Mouse (Mus musculus) heart, adult 2 months (tissue): ENCODE measurements around the gene C130074G19Rik. TPM values are rescaled to one million over a fixed set of nuclear protein-coding genes. Genes with fewer than 3 reads are reported as not detected.

Experiments used
- DNase-seq, 2 experiments: peaks; one replicate each; pipeline ENCODE4 v3.0.0; 2021
- H3K27ac ChIP-seq: fragments of 200-600 bp; 2 replicates; pipeline ENCODE4 v1.8.1; 2022
- H3K27me3 ChIP-seq: fragments of 200-500 bp; 2 replicates; pipeline ENCODE4 v1.6.1; 2012; ENCODE audit warnings: mild to moderate bottlenecking, low read length, inconsistent platforms, mixed read lengths; ENCODE audit not compliant: control insufficient read depth, insufficient read depth
- H3K36me3 ChIP-seq: fragments of 200-500 bp; 2 replicates; pipeline ENCODE4 v1.6.1; 2012; ENCODE audit warnings: low read length, inconsistent platforms; ENCODE audit not compliant: control insufficient read depth, insufficient read depth
- H3K4me1 ChIP-seq: fragments of 200-500 bp; 2 replicates; pipeline ENCODE4 v1.6.1; 2011; ENCODE audit warnings: low read length; ENCODE audit not compliant: control insufficient read depth, insufficient read depth
- H3K4me3 ChIP-seq: fragments of 200-600 bp; 2 replicates; pipeline ENCODE4 v1.8.1; 2022
- H3K79me2 ChIP-seq: fragments of 200-500 bp; replicated peaks from 2 replicates; pipeline ENCODE4 v1.6.1; 2012; ENCODE audit warnings: mild to moderate bottlenecking, inconsistent platforms, low read length, moderate library complexity, mixed read lengths; ENCODE audit not compliant: control insufficient read depth, insufficient read depth
- H3K9ac ChIP-seq: fragments of 200-500 bp; 2 replicates; pipeline ENCODE4 v1.6.1; 2012; ENCODE audit warnings: low read depth, mild to moderate bottlenecking, control low read depth, inconsistent platforms, low read length, mixed read lengths
- CTCF ChIP-seq: fragments of 200-600 bp; IDR thresholded peaks from 2 replicates; pipeline ENCODE4 v1.8.1; 2022; ENCODE audit warnings: antibody characterized with exemption, mild to moderate bottlenecking, moderate library complexity
- EP300 ChIP-seq: fragments of 200-500 bp; IDR thresholded peaks from 2 replicates; pipeline ENCODE4 v1.6.1; 2011; ENCODE audit warnings: low read depth, low read length, control low read depth; ENCODE audit not compliant: insufficient read depth
- POLR2A ChIP-seq: fragments of 200-500 bp; IDR thresholded peaks from 2 replicates; pipeline ENCODE4 v1.6.1; 2011; ENCODE audit warnings: mild to moderate bottlenecking, low read depth, low read length, control low read depth; ENCODE audit not compliant: insufficient read depth
- WGBS: fragments of 180-500 bp; shearing (Covaris S2); methylation state at CpG from one replicate; pipeline ENCODE4 v1.1.7; 2018; 5-methylcytosine and 5-hydroxymethylcytosine counted together
- intact Hi-C: fragments of 180-260 bp; cut with DNase I; formaldehyde crosslinking; loops from one replicate; pipeline ENCODE4 v1.15.1; 2025
- long read RNA-seq: library from polyadenylated mRNA; stranded (forward); transcript quantifications from one replicate; pipeline ENCODE4 v2.0.0, GENCODE M21; 2021
- polyA plus RNA-seq: library from polyadenylated mRNA; depleted of rRNA; stranded (reverse); fragments of >200 nt; gene quantifications from 2 replicates; pipeline ENCODE4 v1.2.3, GENCODE M21; 2012; rRNA removed
- total RNA-seq, 2 experiments: library from RNA; stranded (reverse); gene quantifications; 2 replicates each; pipeline ENCODE4 v1.2.3; 2021

Gene C130074G19Rik
- total RNA-seq (10 to 100 TPM; 13.5 to 18.8 TPM), polyA plus RNA-seq (7.3 and 10.7 TPM in 2 replicates)
- long read RNA-seq, partial matches to known transcripts, result 0 of 3 reads
- long read RNA-seq, other reads (novel, unspliced or antisense), result 2 of 3 reads

DNA sequence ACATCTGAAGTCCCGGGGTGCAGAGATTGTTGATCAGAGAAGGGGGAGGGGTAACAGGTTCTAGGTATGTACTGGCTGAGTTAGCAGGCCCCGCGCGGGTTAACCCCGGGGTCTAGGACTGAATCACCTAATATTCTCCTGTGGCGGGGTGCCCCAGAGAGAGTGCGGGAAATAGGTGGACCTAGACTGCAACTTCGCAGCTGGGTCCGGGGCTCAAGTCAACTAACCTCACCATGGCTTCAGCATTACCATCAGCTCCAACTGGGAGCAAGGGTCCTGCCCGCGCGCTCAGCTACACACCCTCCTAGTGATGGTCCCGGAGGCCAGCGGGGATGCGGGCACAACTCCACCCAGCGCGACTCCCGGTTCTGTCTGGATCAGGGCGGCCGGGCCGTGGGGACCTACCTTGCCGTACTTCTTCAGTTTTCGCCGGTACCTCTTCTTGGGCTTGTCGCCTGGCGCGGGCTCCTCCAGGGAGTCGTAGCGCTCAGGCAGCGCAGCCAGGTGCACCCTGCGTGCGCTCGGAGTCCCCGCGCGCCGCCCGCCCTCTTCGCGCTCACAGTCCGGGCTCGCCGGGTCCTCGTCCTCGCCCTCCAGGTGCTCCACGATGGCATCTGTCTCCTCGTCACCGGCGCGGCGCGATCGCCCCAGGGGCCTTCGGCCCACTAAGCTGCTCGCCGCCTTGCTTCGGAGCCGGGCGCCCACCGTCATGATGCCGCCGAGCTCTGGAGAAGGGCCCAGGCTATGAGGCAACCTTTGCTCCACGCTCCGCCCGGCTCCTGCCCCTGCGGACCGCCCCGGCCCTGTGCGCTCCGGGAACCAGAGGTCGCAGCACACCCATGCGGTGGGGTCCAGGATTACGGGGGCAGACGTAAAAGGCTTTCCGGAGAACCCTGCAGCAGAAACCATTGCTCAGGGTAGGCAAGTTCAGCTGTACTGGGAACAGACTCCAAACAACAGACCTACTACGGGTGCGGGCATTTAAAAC lies at the start of gene C130074G19Rik:
Gene C130074G19Rik (minus strand): TSS at position 938 of the 988 bp plus-strand sequence.
- peak; percentile 83 to 85 for DNase-seq
- peak within 1 kb of the TSS; percentile 81 for H3K9ac ChIP-seq
- TF ChIP-seq CTCF, result peak; percentile 81
- peak; percentile 67; the same call in 1 of the 2 replicates for TF ChIP-seq POLR2A
- TF ChIP-seq EP300, result 0 out of 2 replicates have a peak, but pooled peaks have one; percentile 44
- peak within 1 kb of the TSS; percentile 90 for H3K27ac ChIP-seq
- WGBS, result 2% methylated on average over 77 of the region's 77 CpGs
- no peaks in the 10 kb centered on the region; the same call in 1 of the 2 replicates for H3K27me3 ChIP-seq
- peak within 1 kb of the TSS; percentile 61 for H3K4me3 ChIP-seq
- no peaks in the 10 kb centered on the region for H3K79me2 ChIP-seq
- peaks cover 1% of the 10 kb centered on the region; the same call in 1 of the 2 replicates for H3K4me1 ChIP-seq
- intact Hi-C loops, result loop anchor here (1.0 kb wide), 2 partner anchors 29 to 58 kb away; no protein-coding TSS in a partner anchor
- no peaks in the 10 kb centered on the region for H3K36me3 ChIP-seq

DNA sequence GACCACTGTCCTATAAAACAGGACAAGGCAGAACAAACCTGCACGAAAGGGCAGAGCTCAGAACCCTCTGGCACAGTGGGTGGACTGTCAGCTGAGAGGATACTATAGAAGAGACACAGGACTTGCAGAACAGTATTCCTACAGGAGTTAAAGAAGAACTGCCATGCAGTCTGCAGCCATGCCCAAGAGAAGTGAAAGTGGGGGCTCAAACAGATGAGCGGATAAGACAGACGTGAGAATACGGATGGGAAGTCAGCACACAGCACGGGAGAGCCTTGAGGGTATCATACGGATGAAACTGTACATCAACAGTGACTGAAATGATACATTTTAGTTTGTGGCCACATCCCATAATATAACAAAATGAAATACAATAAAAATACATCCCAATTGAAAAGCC lies 48.1 kb upstream of the C130074G19Rik start:
- TF ChIP-seq POLR2A, result no peak
- no peak for TF ChIP-seq EP300
- no peak for TF ChIP-seq CTCF
- no peak overlapping the region for H3K27ac ChIP-seq
- H3K4me3 ChIP-seq, result no peak overlapping the region
- no peaks in the 10 kb centered on the region for H3K27me3 ChIP-seq
- H3K36me3 ChIP-seq, result no peaks in the 10 kb centered on the region
- WGBS, result 87% methylated on average over 6 of the region's 6 CpGs
- no peak for DNase-seq
- no peaks in the 10 kb centered on the region for H3K79me2 ChIP-seq
- H3K9ac ChIP-seq, result no peak overlapping the region
- H3K4me1 ChIP-seq, result no peaks in the 10 kb centered on the region
- intact Hi-C loops, result no loop called here

DNA sequence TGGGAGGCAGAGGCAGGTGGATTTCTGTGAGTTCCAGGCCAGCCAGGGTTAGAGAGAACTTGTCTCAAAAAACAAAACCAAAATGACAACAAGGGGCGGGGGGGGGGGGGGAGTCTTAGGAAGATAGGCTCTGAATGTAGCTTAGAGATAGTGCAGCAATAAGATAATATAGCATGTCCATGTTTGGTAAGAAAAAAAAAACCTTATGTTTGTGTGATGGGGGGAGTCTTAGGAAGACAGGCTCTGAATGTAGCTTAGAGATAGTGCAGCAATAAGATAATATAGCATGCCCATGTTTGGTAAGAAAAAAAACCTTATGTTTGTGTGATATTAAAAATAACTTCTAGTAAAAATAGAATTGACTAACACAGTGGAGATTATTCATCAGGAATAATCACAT lies 45.4 kb upstream of the C130074G19Rik start:
- Histone ChIP-seq H3K9ac (no peak overlapping the region), H3K27ac (no peak overlapping the region), H3K79me2 (no peaks in the 10 kb centered on the region), H3K36me3 (no peaks in the 10 kb centered on the region), H3K4me1 (no peaks in the 10 kb centered on the region), H3K27me3 (no peaks in the 10 kb centered on the region), H3K4me3 (no peak overlapping the region)
- no peak for DNase-seq
- intact Hi-C loops, result no loop called here
- whole genome bisulfite sequencing, result 68% methylated on average over 1 of the region's 1 CpGs
- TF ChIP-seq POLR2A (no peak), CTCF (no peak), EP300 (no peak)

DNA sequence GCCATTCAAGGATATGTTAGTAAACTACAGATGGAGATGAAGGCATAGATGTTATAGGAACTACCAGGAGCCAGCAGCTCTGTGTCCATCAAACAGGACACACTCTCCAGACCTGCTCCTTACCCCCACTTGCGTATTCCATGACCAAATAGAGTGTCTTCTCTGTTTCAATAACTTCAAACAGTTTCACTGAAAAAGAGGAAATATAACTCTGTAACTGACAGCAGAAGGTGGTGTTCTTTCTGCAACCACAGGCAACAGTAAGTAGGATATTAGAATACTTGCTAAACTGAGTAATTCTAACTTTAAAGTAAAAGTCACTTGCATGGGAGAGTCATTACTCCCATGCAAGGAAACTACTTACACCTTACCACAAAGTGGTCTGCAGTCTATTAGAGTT lies 44.9 kb upstream of the C130074G19Rik start:
- Histone ChIP-seq H3K27ac (no peak overlapping the region), H3K79me2 (no peaks in the 10 kb centered on the region), H3K36me3 (no peaks in the 10 kb centered on the region), H3K9ac (no peak overlapping the region), H3K27me3 (no peaks in the 10 kb centered on the region), H3K4me3 (no peak overlapping the region), H3K4me1 (no peaks in the 10 kb centered on the region)
- 86% methylated on average over 1 of the region's 1 CpGs for WGBS
- TF ChIP-seq CTCF, result no peak
- no peak for TF ChIP-seq EP300
- TF ChIP-seq POLR2A, result no peak
- no peak for DNase-seq
- intact Hi-C loops, result no loop called here

DNA sequence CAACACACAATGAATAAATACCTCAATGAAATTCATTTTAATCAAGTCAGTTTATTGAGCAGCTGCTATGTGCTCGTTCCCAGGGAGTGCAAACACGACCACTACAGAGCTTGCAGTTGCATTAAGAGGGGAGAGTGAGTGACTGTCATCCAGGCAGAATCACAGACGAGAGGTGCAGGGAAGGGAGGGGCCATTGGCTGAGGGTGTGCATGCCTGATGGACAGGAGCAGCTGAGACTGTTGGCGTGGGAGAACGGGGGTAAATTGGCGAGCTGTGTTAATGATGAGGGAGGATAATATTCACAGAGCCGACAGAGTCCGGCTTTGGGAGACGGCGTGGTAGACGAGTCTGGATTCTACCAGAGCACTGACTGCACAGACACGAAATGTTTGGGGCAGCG lies 39.8 kb upstream of the C130074G19Rik start:
- Histone ChIP-seq H3K27ac (no peak overlapping the region), H3K4me1 (no peaks in the 10 kb centered on the region), H3K4me3 (no peak overlapping the region), H3K9ac (no peak overlapping the region), H3K27me3 (no peaks in the 10 kb centered on the region), H3K79me2 (no peaks in the 10 kb centered on the region), H3K36me3 (no peaks in the 10 kb centered on the region)
- intact Hi-C loops, result no loop called here
- no peak for DNase-seq
- 90% methylated on average over 13 of the region's 13 CpGs for WGBS
- TF ChIP-seq POLR2A, result no peak

DNA sequence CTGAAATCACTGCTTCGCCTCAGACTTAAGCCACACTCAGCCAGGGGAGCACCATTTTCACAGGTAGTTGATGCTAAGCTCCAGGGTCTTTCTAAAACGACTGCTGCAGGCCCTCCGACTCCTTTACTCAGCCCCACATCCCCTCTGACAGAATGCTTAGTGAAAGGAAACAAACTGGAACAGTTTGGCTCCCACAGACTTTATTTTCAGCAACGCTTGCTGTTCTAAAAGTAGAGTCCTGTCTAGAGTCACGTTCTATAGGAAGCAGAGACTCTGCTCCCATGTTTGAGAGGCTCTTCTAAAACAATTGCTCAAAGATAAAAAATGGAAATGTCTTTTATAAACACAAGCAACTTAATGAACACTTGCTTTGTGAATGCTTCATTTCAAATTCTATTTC lies 37.0 kb upstream of the C130074G19Rik start:
- no peak for DNase-seq
- no peak overlapping the region for H3K27ac ChIP-seq
- no peak overlapping the region for H3K9ac ChIP-seq
- H3K36me3 ChIP-seq, result no peaks in the 10 kb centered on the region
- H3K27me3 ChIP-seq, result no peaks in the 10 kb centered on the region
- no peaks in the 10 kb centered on the region for H3K4me1 ChIP-seq
- H3K4me3 ChIP-seq, result no peak overlapping the region
- WGBS, result 70% methylated on average over 5 of the region's 5 CpGs
- TF ChIP-seq EP300 (no peak), CTCF (no peak), POLR2A (no peak)
- intact Hi-C loops, result no loop called here
- no peaks in the 10 kb centered on the region for H3K79me2 ChIP-seq
